In the genomic region with DNA sequence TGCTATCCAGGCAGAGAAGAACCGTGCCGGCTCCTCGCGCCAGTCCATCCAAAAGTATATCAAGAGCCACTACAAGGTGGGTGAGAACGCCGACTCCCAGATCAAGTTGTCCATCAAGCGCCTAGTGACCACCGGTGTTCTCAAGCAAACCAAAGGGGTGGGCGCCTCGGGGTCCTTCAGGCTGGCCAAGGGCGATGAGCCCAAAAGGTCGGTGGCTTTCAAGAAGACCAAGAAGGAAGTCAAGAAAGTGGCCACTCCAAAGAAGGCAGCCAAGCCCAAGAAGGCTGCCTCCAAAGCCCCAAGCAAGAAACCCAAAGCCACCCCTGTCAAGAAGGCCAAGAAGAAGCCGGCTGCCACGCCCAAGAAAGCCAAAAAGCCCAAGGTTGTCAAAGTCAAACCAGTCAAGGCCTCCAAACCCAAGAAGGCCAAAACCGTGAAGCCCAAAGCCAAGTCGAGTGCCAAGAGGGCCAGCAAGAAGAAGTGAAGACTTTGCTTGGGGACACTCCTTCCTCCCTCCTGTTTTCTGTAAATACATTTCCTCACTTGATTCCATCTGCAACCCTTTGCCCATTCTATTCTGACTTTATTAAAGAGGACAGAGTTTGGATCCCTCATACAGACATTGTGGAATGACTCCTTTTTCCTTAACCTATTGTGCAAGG, we compare ENCODE assay signal across 9 mouse cellular contexts. TPM values are rescaled to one million over a fixed set of nuclear protein-coding genes. Genes with fewer than 3 reads are reported as not detected.
A peak's percentile ranks its signal among the peaks of the same experiment; 100 is the strongest.
DNase-seq lines count a peak whose midpoint lies in the region; ATAC-seq and TF ChIP-seq lines count a peak whose summit lies in the region.
"Had no signal": no experiment of that assay in that cellular context is flagged by ENCODE, and none has a peak within 500 bp of the region (broad histone marks: within the 10 kb centered on the region; RNA-seq: fewer than 3 reads in every experiment).

No protein-coding gene starts in this region.

- peak overlapping the region; percentile 97 for H3K4me2 ChIP-seq in midbrain, embryonic 11.5 days

- no peaks in the 10 kb centered on the region for H3K9me3 ChIP-seq in midbrain, embryonic 11.5 days (ENCODE audit: control insufficient read depth, low read length)

- peak overlapping the region; percentile 89 for H3K27ac ChIP-seq in kidney, adult 2 months (ENCODE audit: insufficient read depth, low read depth, low read length)
- peak overlapping the region; percentile 86 for H3K27ac ChIP-seq in midbrain, embryonic 11.5 days (ENCODE audit: low read depth, low read length)

- H3K4me1 ChIP-seq in kidney, adult 2 months (ENCODE audit: control insufficient read depth, insufficient read depth, low read length), result peaks cover 12% of the 10 kb centered on the region; the same call in 1 of the 2 replicates
- H3K4me1 ChIP-seq in midbrain, embryonic 11.5 days (ENCODE audit: control insufficient read depth, insufficient read depth, low read length), result peaks cover 32% of the 10 kb centered on the region

- no peak for TF ChIP-seq POLR2A in kidney, adult 2 months (IDR thresholded peaks at IDR 0.05; ENCODE audit: low read depth, low read length)

- H3K27me3 ChIP-seq in kidney, adult 2 months (replicated peaks; ENCODE audit: control insufficient read depth, insufficient read depth, low read length), result no peaks in the 10 kb centered on the region
- H3K27me3 ChIP-seq in midbrain, embryonic 11.5 days (ENCODE audit: control insufficient read depth, insufficient read depth, low read length), result no peaks in the 10 kb centered on the region

- DNase-seq in kidney, adult 2 months, result peak; percentile 26
- DNase-seq in kidney, postnatal 4 days, result no peak
- peak; percentile 41 for DNase-seq in MN1 (ENCODE audit: low spot score)
- peak; percentile 34 to 48 for DNase-seq in heart, postnatal 10 days
- DNase-seq in midbrain, embryonic 11.5 days (ENCODE audit: low spot score, missing footprints), result peak; percentile 94
- no peak for DNase-seq in right cerebral cortex, postnatal 4 days
- DNase-seq in T-cell, adult 2 months (ENCODE audit: low spot score), result no peak

- WGBS in kidney, adult 2 months, result 7% methylated on average over 16 of the region's 16 CpGs
- WGBS in midbrain, embryonic 11.5 days, result 30% methylated on average over 16 of the region's 16 CpGs

- intact Hi-C loops in heart, postnatal 10 days (cut with DNase I), result no loop called here

- no peaks in the 10 kb centered on the region for H3K36me3 ChIP-seq in kidney, adult 2 months (ENCODE audit: control insufficient read depth, insufficient read depth, low read length)
- no peaks in the 10 kb centered on the region for H3K36me3 ChIP-seq in midbrain, embryonic 11.5 days (ENCODE audit: control insufficient read depth, insufficient read depth, low read length)

- TF ChIP-seq CTCF in kidney, adult 2 months (conservative IDR thresholded peaks at IDR 0.05; ENCODE audit: insufficient read depth, insufficient read length, low read depth, low read length), result no peak

- peak overlapping the region; percentile 69 for H3K4me3 ChIP-seq in kidney, adult 2 months (ENCODE audit: insufficient read depth, low read depth, low read length)
- peak overlapping the region; percentile 72 for H3K4me3 ChIP-seq in midbrain, embryonic 11.5 days (ENCODE audit: low read depth, low read length)

- ATAC-seq in midbrain, embryonic 11.5 days (ENCODE audit: low FRiP score), result no peak
- ATAC-seq in megakaryocyte-erythroid progenitor cell, adult 5-6 weeks (replicated peaks; ENCODE audit: low FRiP score, low TSS enrichment, poor library complexity, severe bottlenecking), result no peak

- peak overlapping the region; percentile 100 for H3K9ac ChIP-seq in midbrain, embryonic 11.5 days (ENCODE audit: low read length)

RNA-seq across cellular contexts. Expression of gene H1f0, which starts 0.7 kb away (rescaled TPM):
- 123 and 145 TPM in 2 replicates for polyA plus RNA-seq in kidney, adult 2 months (2012; rRNA removed)
- total RNA-seq in heart, postnatal 10 days (2021), result 100 to 1,000 TPM; 208 to 227 TPM
- polyA plus RNA-seq in midbrain, embryonic 11.5 days (2014; fragmentation: Nextera tagmentation; extraction: Ambion mirVana), result 355 and 376 TPM in 2 replicates
- 19.0 and 23.7 TPM in 2 replicates for total RNA-seq in megakaryocyte-erythroid progenitor cell, adult 5-6 weeks (2014; fragmentation: Nextera tagmentation)
- total RNA-seq in megakaryocyte-erythroid progenitor cell, adult 5-6 weeks (2017), result 27.0 and 47.0 TPM in 2 replicates

RNA-seq across cellular contexts. Expression of gene Galr3, which starts 12.7 kb away (rescaled TPM):
- 0.64 and 1.2 TPM in 2 replicates for polyA plus RNA-seq in kidney, adult 2 months (2012; rRNA removed)
- total RNA-seq in heart, postnatal 10 days (2021), result not detected
- not detected in 2 replicates for polyA plus RNA-seq in midbrain, embryonic 11.5 days (2014; fragmentation: Nextera tagmentation; extraction: Ambion mirVana)
- total RNA-seq in megakaryocyte-erythroid progenitor cell, adult 5-6 weeks (2014; fragmentation: Nextera tagmentation), result 0.40 TPM in 1 of 2 replicates, not detected in the other
- total RNA-seq in megakaryocyte-erythroid progenitor cell, adult 5-6 weeks (2017), result 0.56 TPM in 1 of 2 replicates, not detected in the other
- total RNA-seq: monocyte, adult 5-6 weeks had no signal

RNA-seq across cellular contexts. Expression of gene Ankrd54, which starts 33.7 kb away (rescaled TPM):
- polyA plus RNA-seq in kidney, adult 2 months (2012; rRNA removed), result 38.9 and 52.2 TPM in 2 replicates
- total RNA-seq in heart, postnatal 10 days (2021), result 10 to 100 TPM in 1 of 2 experiments, 1 to 10 TPM in 1; 9.1 to 10.7 TPM
- polyA plus RNA-seq in midbrain, embryonic 11.5 days (2014; fragmentation: Nextera tagmentation; extraction: Ambion mirVana), result 52.7 and 53.5 TPM in 2 replicates
- 24.4 and 44.2 TPM in 2 replicates for total RNA-seq in megakaryocyte-erythroid progenitor cell, adult 5-6 weeks (2014; fragmentation: Nextera tagmentation)
- 15.0 and 15.2 TPM in 2 replicates for total RNA-seq in megakaryocyte-erythroid progenitor cell, adult 5-6 weeks (2017)

RNA-seq across cellular contexts. Expression of gene Eif3l, which starts 46.0 kb away (rescaled TPM):
- polyA plus RNA-seq in kidney, adult 2 months (2012; rRNA removed), result 172 and 183 TPM in 2 replicates
- 10 to 100 TPM; 94.5 to 95.7 TPM for total RNA-seq in heart, postnatal 10 days (2021)
- polyA plus RNA-seq in midbrain, embryonic 11.5 days (2014; fragmentation: Nextera tagmentation; extraction: Ambion mirVana), result 242 and 251 TPM in 2 replicates
- 218 and 242 TPM in 2 replicates for total RNA-seq in megakaryocyte-erythroid progenitor cell, adult 5-6 weeks (2014; fragmentation: Nextera tagmentation)
- 216 and 264 TPM in 2 replicates for total RNA-seq in megakaryocyte-erythroid progenitor cell, adult 5-6 weeks (2017)

Comparison
In these comparisons a context has a peak if more than half of its experiments do, and no peak if none do; other contexts are left out.
1. DNase-seq: peak in kidney, adult 2 months (single experiment), MN1 (single experiment), heart, postnatal 10 days (2 of 2) and midbrain, embryonic 11.5 days (single experiment); none in kidney, postnatal 4 days (0 of 2), right cerebral cortex, postnatal 4 days (single experiment) and T-cell, adult 2 months (single experiment).
2. RNA of gene H1f0, which starts 0.7 kb away (total RNA-seq): 208 to 227 TPM in heart, postnatal 10 days; 19.0 to 47.0 TPM in megakaryocyte-erythroid progenitor cell, adult 5-6 weeks; every median in the first group is over 4 times any median in the second.